Mouse (Mus musculus): ENCODE measurements around the gene Cacna1c.

The Cacna1c gene

DNA sequence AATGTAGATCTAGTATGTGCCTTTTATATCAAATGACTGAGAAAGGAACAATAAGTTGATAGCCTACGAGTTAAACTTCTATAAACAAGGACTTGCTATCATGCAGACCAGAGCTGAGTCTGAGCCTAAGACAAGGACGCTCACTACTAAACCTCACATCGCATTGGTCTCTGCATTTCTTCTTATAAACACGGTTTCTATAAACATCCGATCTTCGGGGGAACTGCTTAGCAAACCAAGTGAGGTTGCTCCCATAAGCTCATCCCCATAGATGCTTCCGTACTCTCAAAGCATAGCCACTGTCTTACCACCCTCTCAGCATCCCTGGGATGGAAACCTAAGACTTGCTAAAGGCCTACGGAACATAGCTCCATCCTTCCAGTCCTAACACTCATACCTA lies 108.3 kb downstream of the Cacna1c start:
- DNase-seq = no peak

DNA sequence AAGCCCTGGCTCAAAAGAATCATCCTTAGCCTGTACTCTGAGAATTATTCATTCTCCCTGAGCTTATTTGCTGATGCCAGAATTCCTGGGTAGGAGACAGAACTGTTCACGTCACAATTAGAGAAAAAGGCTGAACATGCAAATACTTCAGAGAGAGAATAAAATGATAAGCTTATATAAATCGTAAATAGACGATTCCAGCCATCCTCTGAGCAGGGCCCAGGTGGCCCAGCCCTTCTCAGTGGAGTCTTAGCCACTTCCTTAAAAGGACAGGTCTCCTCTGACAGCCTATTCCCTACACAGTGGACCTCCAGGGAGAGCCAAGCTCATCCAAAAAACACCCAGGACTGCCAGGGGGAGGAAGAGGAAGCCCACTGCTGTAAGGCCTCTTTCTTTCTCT lies 110.4 kb downstream of the Cacna1c start:
- no peak for DNase-seq

DNA sequence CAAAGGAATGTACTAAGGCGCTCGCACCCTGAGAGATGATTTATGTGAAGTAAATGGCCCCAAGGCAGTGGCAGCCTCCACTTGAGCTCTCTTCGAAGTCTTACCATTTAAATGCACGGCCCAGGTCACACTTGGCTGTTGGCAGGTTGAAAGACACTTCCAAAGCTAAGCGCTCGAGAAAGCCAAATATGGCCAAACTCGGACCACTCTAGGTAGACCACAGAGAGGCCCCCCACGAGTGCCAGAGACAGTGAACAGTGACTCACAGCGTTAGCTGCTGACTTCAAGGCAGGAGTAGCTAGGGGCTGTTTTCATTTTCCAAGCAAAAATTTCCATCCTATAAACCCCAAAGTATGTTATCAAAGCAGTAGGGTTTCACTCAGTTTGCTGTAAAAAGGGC lies 111.7 kb downstream of the Cacna1c start:
- DNase-seq = no peak

DNA sequence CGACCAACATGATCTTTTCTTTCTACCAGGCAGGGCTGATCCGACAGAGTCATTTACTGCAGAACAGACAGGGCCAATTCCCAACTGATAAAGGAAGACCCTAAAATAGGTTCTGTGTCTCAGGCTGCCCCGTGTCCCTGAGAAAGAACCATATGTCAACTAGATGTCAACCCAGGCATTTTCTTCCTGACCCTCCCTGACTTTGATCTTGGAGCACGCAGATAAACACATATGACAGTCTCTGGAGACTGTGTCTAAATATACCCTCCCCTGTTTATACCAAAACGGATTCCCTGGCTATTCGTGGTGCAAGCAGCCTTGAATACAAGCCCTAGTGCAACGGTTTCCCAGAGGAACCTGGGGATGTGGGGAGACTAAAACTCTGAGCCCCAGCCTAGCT lies 112.7 kb downstream of the Cacna1c start:
- no peak for DNase-seq

DNA sequence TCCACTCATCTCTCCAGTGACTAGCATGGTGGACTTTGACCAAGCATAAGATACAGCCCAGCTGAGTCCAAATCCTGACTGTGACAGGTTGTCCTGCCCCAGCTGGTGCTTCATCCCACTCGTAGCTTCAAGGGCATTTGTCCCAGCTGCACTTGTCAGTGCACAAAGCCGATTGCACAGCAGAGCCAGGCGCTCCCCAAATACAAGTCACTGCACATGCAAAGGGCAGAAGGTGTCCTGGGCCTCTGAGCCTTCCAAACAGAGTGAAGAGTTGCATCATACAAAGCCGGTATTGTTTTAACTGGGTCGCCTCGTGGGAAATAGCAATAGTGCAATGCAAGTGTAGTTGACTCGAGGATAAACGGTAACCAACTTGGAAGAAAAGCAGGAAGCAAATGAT lies 113.6 kb downstream of the Cacna1c start:
- DNase-seq = no peak

DNA sequence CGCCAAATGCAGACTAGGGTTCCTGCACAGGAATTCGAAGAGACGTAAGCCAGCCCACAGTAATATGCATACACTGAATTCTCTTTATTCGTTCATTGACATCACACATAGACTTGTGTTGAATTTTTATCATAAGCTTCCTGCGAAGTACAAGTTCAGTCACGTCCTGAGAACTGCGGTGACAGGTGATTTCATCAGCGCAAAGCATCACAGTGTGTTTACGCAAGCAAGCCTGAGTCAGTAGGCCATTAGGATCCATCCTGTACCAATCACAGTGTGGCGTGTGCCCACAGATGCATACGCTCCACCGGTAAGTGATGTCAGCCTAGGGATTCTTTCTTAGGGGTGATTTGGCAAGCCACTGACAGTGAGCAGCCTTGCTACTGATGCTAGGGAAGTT lies 114.6 kb downstream of the Cacna1c start:
- no peak for DNase-seq

DNA sequence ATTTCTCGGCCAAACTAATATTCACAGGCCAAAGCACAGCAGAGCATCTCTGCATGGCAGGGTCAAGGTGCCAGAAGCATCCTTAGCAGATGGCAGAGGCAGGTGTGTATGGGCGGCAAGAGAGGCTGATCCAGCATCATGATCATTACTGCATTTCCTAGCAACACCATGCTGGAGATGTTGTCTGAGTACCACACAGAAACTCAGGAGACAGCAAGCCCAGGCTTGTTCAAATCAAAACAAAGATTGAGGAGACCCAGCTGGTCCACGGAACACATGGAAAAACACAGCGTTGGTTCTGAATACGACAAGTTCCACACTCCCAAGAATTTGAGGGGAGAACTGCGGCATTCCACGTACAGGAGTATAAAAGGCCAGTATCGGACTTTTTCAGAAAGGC lies 116.6 kb downstream of the Cacna1c start:
- peak; percentile 33 for DNase-seq

DNA sequence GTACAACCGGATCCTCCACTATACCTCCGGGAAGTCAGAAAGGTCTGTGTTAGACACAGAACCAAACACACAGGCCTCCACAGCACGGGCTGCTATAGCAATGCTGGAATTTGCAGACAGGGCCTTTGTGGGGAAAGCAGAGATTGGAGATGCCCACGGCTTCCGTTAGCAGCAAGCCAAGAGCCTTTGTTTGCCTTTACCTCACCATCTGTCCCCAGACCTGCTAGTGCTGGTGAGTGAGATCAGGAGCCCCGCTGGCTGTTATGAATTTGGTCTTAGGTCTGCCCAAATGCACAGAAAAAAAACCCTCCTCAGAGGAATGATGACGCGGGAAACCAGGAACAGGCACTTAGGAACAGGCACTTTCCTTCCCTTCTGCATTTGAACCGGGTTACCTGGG lies 117.3 kb downstream of the Cacna1c start:
- no peak for DNase-seq

DNA sequence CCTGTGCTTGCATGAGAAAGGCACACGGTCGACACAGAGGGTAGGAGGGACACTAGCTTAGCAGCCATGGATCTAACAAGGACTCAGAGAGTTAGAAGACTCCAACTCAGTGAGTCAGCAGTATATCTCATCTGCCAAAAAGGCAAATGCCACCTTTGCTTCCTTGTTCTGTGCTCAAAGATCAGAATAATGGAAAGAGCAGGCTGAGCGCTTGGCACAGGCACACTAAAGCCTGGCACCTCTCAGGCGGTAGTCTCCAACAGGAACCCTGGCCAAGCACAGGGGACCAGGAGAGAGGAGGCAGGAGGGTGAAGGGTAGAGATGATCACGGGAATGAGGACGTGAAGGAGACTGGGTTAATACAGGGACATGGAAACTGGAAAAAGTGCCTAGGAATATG lies 119.0 kb downstream of the Cacna1c start:
- no peak for DNase-seq

DNA sequence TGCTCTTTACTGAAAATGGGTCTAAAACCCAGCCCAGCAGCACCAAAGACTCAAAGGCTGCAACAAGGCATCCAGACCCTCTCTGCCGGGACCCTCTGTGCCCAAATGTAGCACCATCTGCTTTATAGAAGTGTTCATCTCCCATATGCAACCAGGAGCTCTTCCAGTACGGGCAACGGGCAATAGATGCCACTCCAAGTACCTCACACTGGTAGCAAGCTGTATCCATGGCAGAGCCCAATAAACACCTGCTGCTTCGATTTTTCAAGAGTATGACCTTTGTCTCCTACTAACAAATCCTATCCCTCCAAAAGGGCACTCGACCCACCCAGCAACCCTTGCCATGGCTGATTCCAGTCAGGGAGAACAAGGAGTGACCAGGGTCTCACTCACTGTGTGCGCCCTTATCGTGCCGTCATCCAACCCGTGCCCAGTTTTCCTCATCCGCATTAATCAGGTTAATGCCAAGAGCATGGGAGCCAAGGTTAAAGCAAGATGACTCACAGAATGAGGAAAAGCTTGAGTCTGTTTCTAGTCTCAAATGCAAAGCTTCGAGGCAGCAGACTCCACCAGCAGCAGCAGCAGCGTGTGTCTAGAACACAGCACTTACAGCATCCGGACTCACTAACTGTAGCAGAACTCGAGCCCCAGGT lies 122.7 kb downstream of the Cacna1c start:
- DNase-seq = no peak

DNA sequence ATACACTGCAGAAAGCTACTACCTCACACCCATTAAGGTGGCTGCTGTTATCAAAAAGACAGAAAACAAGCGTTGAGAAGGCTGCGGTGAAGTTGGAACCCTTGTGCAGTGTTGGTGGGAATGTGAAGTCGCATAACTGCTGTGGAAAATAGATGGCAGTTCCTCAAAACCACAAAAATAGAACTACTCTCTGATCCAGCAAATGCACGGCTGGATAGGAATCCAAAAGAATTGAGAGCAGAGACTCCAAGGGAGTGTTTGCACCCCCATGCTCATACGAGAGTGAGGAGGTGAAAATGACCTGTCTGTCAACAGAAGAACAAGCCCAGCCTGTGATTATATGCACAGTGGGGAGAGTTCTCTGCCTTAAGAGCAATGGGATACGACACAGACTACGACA lies 123.4 kb downstream of the Cacna1c start:
- DNase-seq = no peak

DNA sequence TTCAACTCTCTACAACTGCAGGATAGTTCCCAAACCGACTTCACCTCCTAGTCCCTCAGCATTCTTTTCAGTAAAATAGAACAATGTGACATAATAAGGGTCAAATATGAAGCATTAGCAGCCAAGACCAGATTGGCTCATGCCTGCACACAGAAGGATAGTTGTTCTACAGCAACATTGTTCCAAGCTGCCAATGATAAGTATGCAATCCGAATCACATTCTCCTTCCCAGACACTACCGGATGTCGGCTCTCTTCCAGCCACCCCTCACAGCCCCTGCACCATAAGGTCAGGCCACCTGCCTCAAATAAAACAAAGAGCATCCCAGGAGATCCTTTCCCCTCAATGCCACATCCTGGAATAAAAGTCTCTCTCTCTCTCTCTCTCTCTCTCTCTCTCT lies 125.4 kb downstream of the Cacna1c start:
- no peak for DNase-seq

DNA sequence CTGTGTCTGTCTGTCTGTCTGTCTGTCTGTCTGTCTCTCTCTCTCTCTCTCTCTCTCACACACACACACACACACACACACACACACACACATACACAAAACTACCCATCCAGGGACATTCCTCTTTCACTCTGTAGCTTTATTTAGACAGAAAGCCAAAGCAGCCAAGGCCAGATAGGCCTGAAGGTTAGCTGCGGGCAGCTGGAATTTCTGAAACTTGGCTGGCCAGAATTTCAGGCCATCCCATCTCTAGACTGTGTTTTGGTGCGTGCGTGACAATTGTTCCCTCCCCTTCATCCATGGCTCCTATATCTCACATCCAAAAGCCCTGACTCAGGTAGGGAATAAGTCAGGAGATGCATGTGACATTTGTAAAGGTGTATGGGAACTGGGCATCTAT lies 125.9 kb downstream of the Cacna1c start:
- DNase-seq = no peak

DNA sequence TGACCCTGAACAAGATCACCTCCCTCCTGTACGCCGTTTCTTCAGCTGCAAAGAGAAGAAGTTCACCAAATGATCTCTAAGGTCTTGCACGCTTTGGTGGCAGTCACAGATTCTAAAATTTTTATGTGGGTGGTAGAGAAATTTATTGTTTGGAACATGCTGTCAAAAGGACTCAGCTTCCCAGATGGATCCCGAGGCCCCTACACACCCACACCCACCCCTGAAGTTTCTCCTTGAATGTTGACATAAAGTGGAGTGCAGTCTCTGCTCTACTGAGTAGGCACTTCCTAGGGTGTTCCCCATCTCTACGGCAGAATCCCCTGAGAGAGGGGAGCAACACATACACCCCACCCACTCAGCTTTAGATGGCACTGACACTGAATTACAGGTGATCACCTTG lies 127.1 kb downstream of the Cacna1c start:
- DNase-seq = no peak

DNA sequence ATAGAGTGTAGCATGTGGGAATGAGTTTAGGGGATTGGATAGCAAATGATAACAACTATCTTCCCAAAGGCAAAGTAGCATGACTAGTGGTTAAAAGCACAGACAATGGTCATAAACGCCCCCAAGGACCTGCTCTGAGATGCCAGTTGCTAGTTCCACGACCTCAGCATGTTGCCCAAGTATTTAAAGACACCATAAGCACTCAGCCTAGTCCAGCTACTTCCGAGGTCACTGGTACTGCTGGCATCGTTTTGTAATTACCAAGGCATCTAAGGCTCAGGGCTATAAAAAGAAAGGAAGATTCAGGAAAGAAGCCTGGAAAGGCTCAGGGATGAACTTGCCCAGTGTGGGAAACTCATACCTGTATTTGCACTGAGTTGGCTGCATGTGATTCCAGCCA lies 127.6 kb downstream of the Cacna1c start:
- no peak for DNase-seq

DNA sequence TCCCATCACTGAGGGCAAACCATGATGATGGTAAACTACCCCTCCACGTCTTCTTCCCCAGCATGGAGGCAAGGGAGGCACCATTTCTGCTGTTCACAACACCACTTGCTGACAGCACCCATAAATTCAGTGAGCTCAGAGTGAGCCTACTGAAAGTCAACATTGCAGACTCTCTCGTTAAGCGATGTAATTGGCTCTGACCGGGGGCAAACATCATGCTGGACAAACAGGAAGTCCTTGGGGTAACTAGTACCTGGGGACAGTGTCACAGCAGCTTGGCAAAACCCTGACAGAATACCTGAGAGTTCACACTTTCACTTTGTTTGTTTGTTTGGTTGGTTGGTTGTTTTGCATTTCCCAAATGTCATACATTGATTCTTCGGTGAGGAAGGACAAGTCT lies 131.3 kb downstream of the Cacna1c start:
- DNase-seq = no peak

DNA sequence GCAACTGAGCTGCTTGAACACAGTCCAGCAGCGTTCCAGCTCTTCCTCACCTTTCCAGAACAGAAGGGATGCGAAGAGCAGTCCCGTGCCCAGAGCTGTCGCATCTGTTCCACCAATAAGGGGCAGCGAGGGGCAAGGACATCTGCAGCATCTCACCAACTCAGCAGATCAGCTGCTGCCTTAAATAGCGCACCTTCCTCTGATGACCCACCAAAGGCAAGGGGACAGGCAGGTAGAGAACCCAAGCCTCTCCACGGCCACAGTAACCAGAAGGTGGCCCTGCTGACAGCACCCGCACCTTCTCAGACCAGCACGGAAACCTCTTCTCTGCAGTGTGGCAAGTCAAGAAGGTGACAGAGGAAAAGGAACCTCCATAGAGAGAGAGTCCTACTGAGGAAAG lies 131.8 kb downstream of the Cacna1c start:
- no peak for DNase-seq

DNA sequence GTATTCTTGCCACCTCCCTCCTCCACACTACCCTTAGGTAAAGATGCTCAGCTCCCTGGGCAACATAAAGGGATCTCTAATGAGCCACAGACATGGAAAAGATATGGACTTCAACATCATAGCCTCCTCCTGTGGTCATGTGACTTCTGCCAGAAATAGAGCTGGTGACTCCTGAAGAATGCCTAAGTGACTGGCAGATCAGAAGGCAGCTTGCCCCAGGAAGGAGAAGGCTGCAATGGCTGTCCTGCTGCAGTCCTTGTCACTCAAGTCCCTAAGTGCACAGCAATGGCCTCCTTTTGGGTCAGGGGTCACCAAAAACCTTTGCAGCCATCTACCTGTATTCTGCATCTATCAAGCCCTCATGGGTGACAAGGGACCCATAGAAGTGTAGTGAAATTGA lies 133.5 kb downstream of the Cacna1c start:
- DNase-seq = no peak

DNA sequence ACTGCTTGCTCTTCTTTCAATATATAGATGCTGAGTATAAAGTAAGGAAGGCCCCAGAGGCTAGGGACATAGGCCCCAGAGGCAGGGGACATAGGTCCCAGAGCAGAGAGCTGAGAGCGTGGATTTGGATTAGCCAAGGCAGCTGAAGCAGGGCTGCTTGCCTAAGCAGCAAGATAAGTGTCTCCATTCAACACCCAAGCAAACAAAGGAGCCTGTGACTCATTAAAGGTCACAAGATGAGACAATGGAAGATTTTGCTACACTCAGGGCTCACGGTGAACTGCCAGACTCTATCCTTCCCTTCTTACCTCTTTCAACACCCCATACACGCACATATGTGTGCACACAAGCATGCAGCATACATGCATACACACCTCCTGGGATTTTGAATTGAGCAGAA lies 137.3 kb downstream of the Cacna1c start:
- DNase-seq = no peak

DNA sequence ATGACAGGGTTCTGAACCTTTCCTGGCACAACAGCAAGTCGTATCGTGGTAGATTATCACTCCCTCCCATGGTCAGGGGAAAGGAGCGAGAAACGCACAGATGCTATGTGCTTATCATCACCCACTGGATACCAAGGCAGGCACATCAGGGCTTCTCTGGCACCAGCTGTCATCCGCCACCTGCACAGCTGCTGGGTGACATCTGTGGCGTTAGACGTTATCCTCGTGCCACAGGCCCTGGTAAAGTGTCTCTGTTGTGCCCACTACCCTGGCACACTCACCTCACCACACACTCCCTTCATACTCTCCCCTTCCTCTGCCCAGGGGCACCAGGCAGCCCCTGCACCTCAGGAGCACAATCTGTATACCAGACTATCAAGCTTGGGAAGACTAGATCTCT lies 137.8 kb downstream of the Cacna1c start:
- DNase-seq = no peak

DNA sequence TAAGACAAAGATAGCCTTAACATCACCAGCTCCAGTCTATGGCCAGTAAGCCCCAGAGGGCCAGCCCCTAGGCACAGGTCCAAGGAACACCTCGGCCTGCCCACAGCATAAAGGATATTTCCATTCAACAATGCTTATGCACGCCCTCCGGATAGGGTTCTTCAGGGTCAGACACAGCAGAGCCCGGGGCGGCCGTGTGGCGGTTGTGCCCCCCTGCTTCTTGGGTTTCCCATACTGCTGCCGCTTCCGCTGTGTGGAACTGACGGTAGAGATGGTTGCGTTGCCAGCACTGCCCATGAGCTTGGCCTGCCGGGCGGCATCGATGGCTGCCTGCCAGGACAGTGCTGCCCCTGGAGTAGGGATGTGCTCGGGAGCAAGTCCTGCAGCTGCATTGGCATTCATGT lies 139.1 kb downstream of the Cacna1c start:
- no peak for DNase-seq

DNA sequence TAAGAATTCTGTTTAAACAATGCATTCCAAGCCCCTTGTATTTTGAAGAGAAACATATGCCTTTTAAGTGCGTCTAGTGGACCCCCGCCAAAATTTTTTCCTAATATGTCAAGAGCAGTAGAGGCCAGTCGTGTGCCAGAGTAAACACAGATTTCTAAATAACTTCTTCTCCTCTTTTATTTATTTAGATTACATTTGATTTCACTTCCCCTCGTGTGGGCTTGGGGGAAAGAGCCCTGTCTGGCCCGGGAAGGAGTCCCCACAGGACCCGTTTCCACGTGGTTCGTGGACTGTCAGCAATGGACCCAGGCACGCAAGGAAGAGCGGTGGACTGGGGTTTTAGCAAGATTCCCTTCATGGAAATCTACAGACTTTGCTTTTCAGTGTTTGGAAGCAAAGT lies 143.4 kb downstream of the Cacna1c start:
- DNase-seq = peak; percentile 54

DNA sequence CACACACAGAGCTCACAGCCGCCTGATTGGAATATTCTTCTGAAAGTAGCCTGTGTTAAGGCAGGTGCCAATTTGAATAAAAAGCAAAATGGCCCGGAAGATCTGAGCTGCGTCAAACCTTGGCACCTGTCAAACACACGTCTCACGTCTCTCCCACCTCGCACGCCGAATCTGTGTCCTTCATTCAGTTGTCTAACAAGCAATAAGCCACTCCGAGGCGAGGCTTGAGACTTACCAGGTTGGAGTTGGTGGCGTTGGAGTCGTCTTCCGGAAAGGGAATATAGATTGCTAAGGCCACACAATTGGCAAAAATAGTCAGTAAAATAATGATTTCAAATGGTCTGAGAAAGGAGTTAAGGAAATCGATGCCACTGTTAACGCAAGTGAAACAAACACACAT lies 143.9 kb downstream of the Cacna1c start:
- DNase-seq = no peak

DNA sequence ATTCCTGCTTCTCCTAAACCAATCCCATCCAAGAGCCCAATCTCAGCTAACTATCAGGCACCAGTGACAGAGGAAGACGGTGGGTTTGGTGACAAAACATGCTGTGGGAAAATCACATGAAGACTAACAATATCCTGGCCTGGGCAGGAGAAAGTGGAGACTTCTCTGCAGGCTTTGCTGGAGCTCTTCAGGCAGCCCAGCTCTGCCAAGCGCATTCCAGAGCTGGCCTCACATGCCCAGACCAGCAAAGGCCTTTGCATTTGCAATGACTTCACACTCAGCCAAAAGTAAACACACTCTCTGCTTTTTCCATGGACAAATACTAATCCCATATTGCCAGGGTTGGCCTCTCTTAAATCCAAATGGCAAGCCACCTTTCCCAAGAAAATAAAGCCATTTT lies 144.5 kb downstream of the Cacna1c start:
- no peak for DNase-seq

DNA sequence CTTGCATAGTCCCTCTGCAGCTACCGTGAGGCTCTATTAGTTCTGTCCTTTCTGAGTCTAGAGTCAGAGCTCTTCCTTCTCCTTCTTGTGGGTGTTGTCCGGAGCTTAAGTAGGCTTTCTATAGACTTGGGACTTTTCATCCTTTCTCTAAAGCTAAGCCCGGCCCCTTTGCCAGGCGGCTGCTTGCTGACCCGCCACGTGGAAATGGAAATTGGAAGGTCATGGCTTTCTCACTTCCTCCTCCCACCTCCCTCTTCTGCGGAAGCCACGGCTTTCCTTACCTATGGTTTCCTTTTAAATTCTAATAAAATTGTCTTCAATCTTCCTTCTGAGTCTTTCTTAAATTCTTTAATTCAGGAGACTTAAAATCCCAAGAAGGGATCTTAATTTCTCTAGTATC lies 148.9 kb downstream of the Cacna1c start:
- no peak for DNase-seq

DNA sequence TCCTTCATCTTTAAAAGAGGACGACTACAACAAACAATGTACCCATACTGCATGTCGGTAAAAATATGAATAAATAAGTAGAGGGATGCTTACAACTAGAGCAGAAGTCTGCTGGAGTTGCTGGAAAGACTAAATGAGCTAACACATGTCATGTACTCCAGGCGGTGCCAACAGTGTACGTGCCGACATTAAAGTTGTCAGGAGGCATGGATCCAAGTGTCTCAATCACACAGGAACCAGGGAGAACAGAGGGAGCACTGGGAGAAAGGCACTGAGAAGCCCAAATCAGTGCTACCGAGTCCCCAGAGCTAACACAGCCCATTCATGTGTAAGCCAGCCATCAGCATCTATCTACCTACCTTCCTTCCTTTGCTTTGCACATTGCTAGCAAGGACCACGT lies 150.7 kb downstream of the Cacna1c start:
- DNase-seq = no peak
